In genomic region chr19:45078971-45079764, GRCm38 (mm10) we compare ENCODE assay signal across 8 mouse cellular contexts. TPM values are rescaled to one million over a fixed set of nuclear protein-coding genes. Genes with fewer than 3 reads are reported as not detected.
DNase-seq lines count a peak whose midpoint lies in the region; ATAC-seq and TF ChIP-seq lines count a peak whose summit lies in the region.

No protein-coding gene starts in this region.

- no peaks in the 10 kb centered on the region for H3K36me3 ChIP-seq in heart, embryonic 11.5 days (ENCODE audit: control insufficient read depth, insufficient read depth, low read length)
- no peaks in the 10 kb centered on the region for H3K36me3 ChIP-seq in limb, embryonic 12.5 days
- H3K36me3 ChIP-seq in myocyte (ENCODE audit: control insufficient read depth, insufficient read depth), result no peaks in the 10 kb centered on the region

- H3K79me2 ChIP-seq in myocyte (ENCODE audit: control insufficient read depth, insufficient read depth), result no peaks in the 10 kb centered on the region

- no peak for ATAC-seq in heart, embryonic 11.5 days (replicated peaks; ENCODE audit: insufficient number of reproducible peaks, low FRiP score, low TSS enrichment)
- ATAC-seq in limb, embryonic 12.5 days (ENCODE audit: insufficient number of reproducible peaks, insufficient read depth, low FRiP score, low TSS enrichment, low read depth), result no peak

- peaks cover 46% of the 10 kb centered on the region for H3K4me1 ChIP-seq in heart, embryonic 11.5 days (ENCODE audit: control insufficient read depth, insufficient read depth, low read length)
- peaks cover 64% of the 10 kb centered on the region for H3K4me1 ChIP-seq in limb, embryonic 12.5 days (replicated peaks)

- DNase-seq in adrenal gland, postnatal 14 days, result peak; percentile 53
- no peak for DNase-seq in adrenal gland, adult 8-10 months
- DNase-seq in adipocyte (ENCODE audit: low spot score), result peak; percentile 64
- no peak for DNase-seq in adrenal gland, postnatal 36 days
- DNase-seq in thymus, postnatal 0 days (ENCODE audit: low spot score), result no peak

- no peak for TF ChIP-seq POLR2A in myocyte (IDR thresholded peaks at IDR 0.05; ENCODE audit: insufficient read length, low read depth)

- no peak overlapping the region; the same call in 1 of the 2 replicates for H3K9ac ChIP-seq in heart, embryonic 11.5 days (ENCODE audit: low read depth, low read length)
- H3K9ac ChIP-seq in limb, embryonic 12.5 days (replicated peaks), result peak overlapping the region; percentile 18; the same call in 1 of the 2 replicates

- no peak overlapping the region for H3ac ChIP-seq in myocyte (ENCODE audit: control insufficient read depth, insufficient read length)

- no peak overlapping the region for H3K27ac ChIP-seq in heart, embryonic 11.5 days (ENCODE audit: low read depth, low read length)
- no peak overlapping the region for H3K27ac ChIP-seq in limb, embryonic 12.5 days

- peak overlapping the region; percentile 43 for H3K4me3 ChIP-seq in heart, embryonic 11.5 days (ENCODE audit: low read depth, low read length)
- peak overlapping the region; percentile 34 for H3K4me3 ChIP-seq in limb, embryonic 12.5 days (replicated peaks)
- peak overlapping the region; percentile 12 for H3K4me3 ChIP-seq in myocyte

- H3K27me3 ChIP-seq in heart, embryonic 11.5 days (ENCODE audit: control insufficient read depth, insufficient read depth, low read length), result peaks cover 52% of the 10 kb centered on the region
- peaks cover 85% of the 10 kb centered on the region for H3K27me3 ChIP-seq in limb, embryonic 12.5 days
- H3K27me3 ChIP-seq in myocyte (ENCODE audit: control insufficient read depth, insufficient read depth, insufficient read length), result peaks cover 5% of the 10 kb centered on the region

- 7% methylated on average over 17 of the region's 17 CpGs for WGBS in heart, embryonic 11.5 days (ENCODE audit: insufficient replicate concordance)
- 9% methylated on average over 17 of the region's 17 CpGs for WGBS in limb, embryonic 12.5 days

- peak overlapping the region; percentile 69 for H3K4me2 ChIP-seq in heart, embryonic 11.5 days
- peak overlapping the region; percentile 57 for H3K4me2 ChIP-seq in limb, embryonic 12.5 days
- peak overlapping the region; percentile 77 for H3K4me2 ChIP-seq in myocyte (ENCODE audit: low read depth)

- no peaks in the 10 kb centered on the region for H3K9me3 ChIP-seq in heart, embryonic 11.5 days (replicated peaks; ENCODE audit: control insufficient read depth, low read length)
- no peaks in the 10 kb centered on the region for H3K9me3 ChIP-seq in limb, embryonic 12.5 days

TF ChIP-seq in myocyte, 11 proteins besides CTCF, POLR2A, EP300 and RAD21:
- TF ChIP-seq POLR2AphosphoS2 (IDR thresholded peaks at IDR 0.05; ENCODE audit: insufficient read length, low read depth) (no peak), MYOD1 (IDR thresholded peaks at IDR 0.05; ENCODE audit: control insufficient read depth in 1 of 3, insufficient read length in 2 of 3, low read depth in 2 of 3) (no peak), TCF12 (IDR thresholded peaks at IDR 0.05; ENCODE audit: insufficient read depth, poor library complexity, severe bottlenecking) (no peak), SRF (IDR thresholded peaks at IDR 0.05; ENCODE audit: control insufficient read depth, insufficient read length, low read depth) (no peak), E2F4 (IDR thresholded peaks at IDR 0.05; ENCODE audit: insufficient read depth) (no peak), USF1 (IDR thresholded peaks at IDR 0.05; ENCODE audit: low read depth) (no peak), TCF3 (IDR thresholded peaks at IDR 0.05; ENCODE audit: insufficient read length, low read depth) (no peak), REST (IDR thresholded peaks at IDR 0.05; ENCODE audit: insufficient read depth, insufficient read length) (no peak), MYOG (IDR thresholded peaks at IDR 0.05; ENCODE audit: control insufficient read depth in 1 of 3, insufficient read depth in 1 of 3, insufficient read length in 2 of 3, low read depth in 2 of 3) (no peak)

RNA-seq across cellular contexts. Expression of gene Kazald1, which starts 4.1 kb away (rescaled TPM):
- 5.7 and 6.3 TPM in 2 replicates for total RNA-seq in adrenal gland, postnatal 14 days (2021)
- 10 to 100 TPM in 2 of 4 experiments, 1 to 10 TPM in 2; 6.2 to 13.8 (median 9.5) TPM for total RNA-seq in adrenal gland, adult 8-10 months (2022)
- 2.7 and 2.9 TPM in 2 replicates for polyA plus RNA-seq in heart, embryonic 11.5 days (2014; fragmentation: Nextera tagmentation; extraction: Ambion mirVana)
- polyA plus RNA-seq in limb, embryonic 12.5 days (2016; fragmentation: Nextera tagmentation; extraction: Ambion mirVana), result 3.3 and 4.1 TPM in 2 replicates
- 1.4 TPM for polyA plus RNA-seq in myocyte (2012; fragmentation: generic; extraction: Trizol)
- total RNA-seq in adrenal gland, postnatal 36 days (2021), result 1 to 10 TPM; 3.9 to 6.6 TPM
- 9.0 and 10.8 TPM in 2 replicates for polyA plus RNA-seq in thymus, postnatal 0 days (2015; fragmentation: Nextera tagmentation; extraction: Ambion mirVana)

RNA-seq across cellular contexts. Expression of gene Sfxn3, which starts 31.9 kb away (rescaled TPM):
- 51.7 and 58.1 TPM in 2 replicates for total RNA-seq in adrenal gland, postnatal 14 days (2021)
- total RNA-seq in adrenal gland, adult 8-10 months (2022), result 10 to 100 TPM; 53.1 to 96.1 (median 73.9) TPM
- 16.0 and 18.8 TPM in 2 replicates for polyA plus RNA-seq in heart, embryonic 11.5 days (2014; fragmentation: Nextera tagmentation; extraction: Ambion mirVana)
- polyA plus RNA-seq in limb, embryonic 12.5 days (2016; fragmentation: Nextera tagmentation; extraction: Ambion mirVana), result 18.3 and 19.2 TPM in 2 replicates
- polyA plus RNA-seq in myocyte (2012; fragmentation: generic; extraction: Trizol), result 43.4 TPM
- total RNA-seq in adrenal gland, postnatal 36 days (2021), result 10 to 100 TPM; 63.9 to 66.5 TPM
- 17.4 and 17.9 TPM in 2 replicates for polyA plus RNA-seq in thymus, postnatal 0 days (2015; fragmentation: Nextera tagmentation; extraction: Ambion mirVana)

RNA-seq across cellular contexts. Expression of gene Pdzd7, which starts 33.7 kb away (rescaled TPM):
- not detected in 2 replicates for total RNA-seq in adrenal gland, postnatal 14 days (2021)
- total RNA-seq in adrenal gland, adult 8-10 months (2022), result under 1 TPM; 0.12 to 1.00 (median 0.56) TPM
- polyA plus RNA-seq in heart, embryonic 11.5 days (2014; fragmentation: Nextera tagmentation; extraction: Ambion mirVana), result 0.21 TPM in 1 of 2 replicates, not detected in the other
- polyA plus RNA-seq in limb, embryonic 12.5 days (2016; fragmentation: Nextera tagmentation; extraction: Ambion mirVana), result 0.20 and 0.56 TPM in 2 replicates
- polyA plus RNA-seq in myocyte (2012; fragmentation: generic; extraction: Trizol), result 5.0 TPM
- total RNA-seq in adrenal gland, postnatal 36 days (2021), result under 1 TPM; 0.13 to 0.23 TPM
- polyA plus RNA-seq in thymus, postnatal 0 days (2015; fragmentation: Nextera tagmentation; extraction: Ambion mirVana), result 0.05 and 0.08 TPM in 2 replicates

Comparison
In these comparisons a context has a peak if more than half of its experiments do, and no peak if none do; other contexts are left out.
1. DNase-seq: peak in adrenal gland, postnatal 14 days (single experiment) and adipocyte (single experiment); none in adrenal gland, adult 8-10 months (single experiment), adrenal gland, postnatal 36 days (0 of 2) and thymus, postnatal 0 days (single experiment).
2. Peak in every context shown above with its lines, with median percentiles within 50 percentile points of each other: H3K4me2 ChIP-seq and H3K4me3 ChIP-seq.